8 mouse cellular contexts compared by ENCODE assay signal in the genomic region with DNA sequence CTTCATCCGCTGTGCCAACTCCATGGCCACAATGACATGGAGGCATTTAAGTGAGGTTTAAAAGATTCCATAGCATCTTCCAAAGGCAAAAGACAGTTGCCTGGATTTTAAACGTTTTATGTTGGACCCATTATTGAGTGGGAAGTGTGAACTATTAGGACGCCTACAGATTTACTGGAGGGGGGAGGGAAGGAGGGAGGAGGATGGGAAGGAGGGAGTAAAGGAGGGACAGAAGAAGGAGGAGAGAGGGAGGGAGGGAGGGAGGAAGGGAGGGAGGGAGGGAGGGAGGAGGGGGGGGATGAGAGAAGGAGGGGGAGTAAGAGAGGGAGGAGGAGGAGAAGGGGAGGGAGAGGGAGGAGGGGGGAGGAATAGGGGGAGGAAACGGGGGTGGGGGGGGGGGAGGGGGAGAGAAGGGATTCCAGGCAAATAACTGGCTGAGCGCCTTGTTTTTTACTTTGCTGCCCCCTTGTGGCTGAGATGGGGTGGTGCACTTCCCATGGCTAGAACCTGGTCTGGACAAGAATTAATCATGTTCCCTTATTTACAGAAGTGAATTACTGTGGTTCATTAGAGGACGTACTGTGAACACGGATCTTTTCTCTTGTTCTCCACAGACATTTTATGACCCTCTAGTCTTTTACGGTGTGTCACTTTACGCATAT. TPM values are rescaled to one million over a fixed set of nuclear protein-coding genes. Genes with fewer than 3 reads are reported as not detected.
DNase-seq lines count a peak whose midpoint lies in the region; TF ChIP-seq lines count a peak whose summit lies in the region.

No protein-coding gene starts in this region.

- H3K4me1 ChIP-seq in CH12.LX (ENCODE audit: control insufficient read depth in 1 of 2, insufficient read depth in 2 of 2): peaks cover 10 to 14% of the 10 kb centered on the region in 2 experiments

- H3K79me2 ChIP-seq in CH12.LX (replicated peaks; ENCODE audit: control insufficient read depth, extremely low read depth, insufficient read depth, poor library complexity, severe bottlenecking): no peaks in the 10 kb centered on the region

- H3K27me3 ChIP-seq in CH12.LX (replicated peaks): peaks cover 2% of the 10 kb centered on the region

- peak overlapping the region; percentile 1 to 35 (median 33) for H3K4me3 ChIP-seq in CH12.LX (replicated peaks in 1 of 3; ENCODE audit: low read depth in 2 of 3, low read length in 2 of 3, poor library complexity in 1 of 3)
- no peak overlapping the region for H3K4me3 ChIP-seq in layer of hippocampus, adult 2 months

- peak overlapping the region; percentile 7; the same call in 1 of the 2 replicates for H3K9ac ChIP-seq in CH12.LX (ENCODE audit: insufficient read depth, low read depth)

- H3K36me3 ChIP-seq in CH12.LX (replicated peaks in 1 of 2; ENCODE audit: control insufficient read depth in 1 of 2, insufficient read depth in 1 of 2, low read length in 1 of 2): no peaks in the 10 kb centered on the region

- no peak for TF ChIP-seq EP300 in CH12.LX (IDR thresholded peaks at IDR 0.05; ENCODE audit: low read length)

- TF ChIP-seq RAD21 in CH12.LX (IDR thresholded peaks at IDR 0.05; ENCODE audit: low read depth, low read length): peak; percentile 62

- H3K27ac ChIP-seq in CH12.LX (ENCODE audit: insufficient read depth, low read depth): no peak overlapping the region
- H3K27ac ChIP-seq in layer of hippocampus, adult 2 months: no peak overlapping the region

- TF ChIP-seq POLR2A in CH12.LX (IDR thresholded peaks at IDR 0.05; ENCODE audit: low read depth, low read length): no peak

- dilution Hi-C loops in CH12.LX (cut with MboI; ENCODE audit: extremely low pct_ligation_motif_present, extremely low pct_unique_long_range_greater_than_20kb, low sequenced_read_pairs): no loop called here

- H3K4me2 ChIP-seq in CH12.LX (ENCODE audit: insufficient read depth, low read depth, poor library complexity, severe bottlenecking): peak overlapping the region; percentile 88

- in situ Hi-C loops in CH12.LX (cut with MboI; ENCODE audit: low pct_ligation_motif_present, low pct_unique_long_range_greater_than_20kb, low sequenced_read_pairs): loop anchor here (10.0 kb wide), 1 partner anchor 166 kb away; no protein-coding TSS in a partner anchor

- TF ChIP-seq CTCF in CH12.LX (conservative IDR thresholded peaks at IDR 0.05 in 1 of 2, IDR thresholded peaks at IDR 0.05 in 1 of 2; ENCODE audit: low read depth in 2 of 2, low read length in 2 of 2): peak; percentile 77 to 94
- peak; percentile 79 for TF ChIP-seq CTCF in layer of hippocampus, adult 2 months (conservative IDR thresholded peaks at IDR 0.05)

- no peaks in the 10 kb centered on the region for H3K9me3 ChIP-seq in CH12.LX (replicated peaks; ENCODE audit: low read length)

- peak; percentile 73 for DNase-seq in CH12.LX (ENCODE audit: extremely low read depth)
- peak; percentile 70 to 71 for DNase-seq in adrenal gland, adult 18-20 months (ENCODE audit: low spot score in 2 of 2)
- DNase-seq in embryo, embryonic 11.5 days (ENCODE audit: low read depth, low spot score): peak; percentile 62
- DNase-seq in heart, adult 8-10 months (ENCODE audit: low spot score): peak; percentile 62
- peak; percentile 80 to 86 for DNase-seq in layer of hippocampus, adult 2 months (ENCODE audit: low spot score in 2 of 2)
- peak; percentile 86 for DNase-seq in lung, postnatal 10 days
- DNase-seq in ovary, postnatal 36 days (ENCODE audit: low spot score): peak; percentile 63
- DNase-seq in thymus, postnatal 36 days: peak; percentile 52 to 54

TF ChIP-seq in CH12.LX, 34 proteins besides CTCF, POLR2A, EP300 and RAD21:
- TF ChIP-seq MAX (IDR thresholded peaks at IDR 0.05; ENCODE audit: low read length) (0 out of 2 replicates have a peak, but pooled peaks have one; percentile 11), IRF4 (IDR thresholded peaks at IDR 0.05; ENCODE audit: low read depth, low read length) (no peak), SMC3 (IDR thresholded peaks at IDR 0.05; ENCODE audit: low read depth, low read length) (peak; percentile 65)

RNA-seq across cellular contexts. Expression of a gene that starts 33.8 kb away (rescaled TPM):
- total RNA-seq in CH12.LX (2012; rRNA removed) (80.0 and 86.5 TPM in 2 replicates), CH12.LX (2014; rRNA removed) (106 and 111 TPM in 2 replicates)
- polyA plus RNA-seq in CH12.LX (2012; ENCODE audit: insufficient read length, low read depth): 111 and 113 TPM in 2 replicates
- 100 to 1,000 TPM in 1 of 2 experiments, 10 to 100 TPM in 1; 82.8 to 101 TPM for total RNA-seq in adrenal gland, adult 18-20 months (2021)
- total RNA-seq in heart, adult 8-10 months (2022): 100 to 1,000 TPM; 186 to 266 (median 222) TPM
- 10 to 100 TPM; 52.8 to 55.9 TPM for total RNA-seq in layer of hippocampus, adult 2 months (2021)

RNA-seq across cellular contexts. Expression of a gene that starts 44.4 kb away (rescaled TPM):
- total RNA-seq in CH12.LX (2012; rRNA removed) (0.38 and 1.4 TPM in 2 replicates), CH12.LX (2014; rRNA removed) (0.86 and 1.3 TPM in 2 replicates)
- 0.49 and 0.76 TPM in 2 replicates for polyA plus RNA-seq in CH12.LX (2012; ENCODE audit: insufficient read length, low read depth)
- 1 to 10 TPM; 2.1 to 3.1 TPM for total RNA-seq in adrenal gland, adult 18-20 months (2021)
- total RNA-seq in heart, adult 8-10 months (2022): 1 to 10 TPM; 2.3 to 3.5 (median 2.5) TPM
- 1 to 10 TPM; 2.9 to 3.5 TPM for total RNA-seq in layer of hippocampus, adult 2 months (2021)
